Mouse (Mus musculus) lung, postnatal 4 days (tissue): ENCODE measurements at regions not wholly inside any gene's neighbourhood (a gene's known extent, or its start where the extent isn't known, plus 50 kb on each side); places are given as distances from the start of the nearest gene placed in this dataset.

Source experiments
- DNase-seq, 2 experiments: peaks; one replicate each; pipeline ENCODE4 v3.0.0; 2021

- DNase-seq: no peak
Measured at GRCm38 (mm10) chr9:71420064-71420463, 65.7 kb downstream of the Polr2m start.

- no peak for DNase-seq
Measured at GRCm38 (mm10) chr9:71418531-71418930, 67.2 kb downstream of the Polr2m start.

- DNase-seq: no peak
Measured at GRCm38 (mm10) chr9:71417248-71417647, 68.5 kb downstream of the Polr2m start.

- no peak for DNase-seq
Measured at GRCm38 (mm10) chr9:71411171-71411570, 74.6 kb downstream of the Polr2m start.

- no peak for DNase-seq
Measured at GRCm38 (mm10) chr9:71409925-71410324, 75.8 kb downstream of the Polr2m start.

- no peak for DNase-seq
Measured at GRCm38 (mm10) chr9:71408946-71409345, 76.8 kb downstream of the Polr2m start.

GRCm38 (mm10) chr9:71404396-71405135 lies 81.2 kb downstream of the Polr2m start:
- no peak for DNase-seq

- DNase-seq: no peak
Measured at GRCm38 (mm10) chr9:71401667-71402066, 84.1 kb downstream of the Polr2m start.

- DNase-seq: no peak
Measured at GRCm38 (mm10) chr9:71399346-71399745, 86.4 kb downstream of the Polr2m start.

GRCm38 (mm10) chr9:71396784-71397183 lies 89.0 kb downstream of the Polr2m start:
- peak in 1 of 2 experiments; percentile 41 for DNase-seq

GRCm38 (mm10) chr9:71390221-71390620 lies 95.5 kb downstream of the Polr2m start:
- DNase-seq: no peak

- DNase-seq: no peak
Measured at GRCm38 (mm10) chr9:71387426-71387825, 98.3 kb downstream of the Polr2m start.

- DNase-seq: no peak
Measured at GRCm38 (mm10) chr9:71383901-71384300, 101.8 kb downstream of the Polr2m start.

- no peak for DNase-seq
Measured at GRCm38 (mm10) chr9:71379731-71380250, 105.9 kb downstream of the Polr2m start.

GRCm38 (mm10) chr9:71369760-71370159 lies 116.0 kb downstream of the Polr2m start:
- no peak for DNase-seq

GRCm38 (mm10) chr9:71369202-71369601 lies 116.5 kb downstream of the Polr2m start:
- DNase-seq: no peak

- no peak for DNase-seq
Measured at GRCm38 (mm10) chr9:71366573-71366972, 119.2 kb downstream of the Polr2m start.

GRCm38 (mm10) chr9:71365177-71365738 lies 120.5 kb downstream of the Polr2m start:
- no peak for DNase-seq

- no peak for DNase-seq
Measured at GRCm38 (mm10) chr9:71364047-71364665, 121.6 kb downstream of the Polr2m start.

GRCm38 (mm10) chr9:71362401-71362800 lies 123.3 kb downstream of the Polr2m start:
- DNase-seq: no peak

GRCm38 (mm10) chr9:71361961-71362360 lies 123.8 kb downstream of the Polr2m start:
- no peak for DNase-seq

GRCm38 (mm10) chr9:71361311-71361710 lies 124.4 kb downstream of the Polr2m start:
- DNase-seq: no peak

GRCm38 (mm10) chr9:71360676-71361075 lies 125.1 kb downstream of the Polr2m start:
- DNase-seq: no peak

- DNase-seq: peak in 1 of 2 experiments; percentile 17
Measured at GRCm38 (mm10) chr9:71358961-71359360, 126.8 kb downstream of the Polr2m start.
